Mouse (Mus musculus): ENCODE measurements around the gene Cdk7. TPM values are rescaled to one million over a fixed set of nuclear protein-coding genes. Genes with fewer than 3 reads are reported as not detected.

The Cdk7 gene
- total and polyA plus RNA-seq, 3 experiments: 29.4 to 56.9 (median 47.8) TPM

DNA sequence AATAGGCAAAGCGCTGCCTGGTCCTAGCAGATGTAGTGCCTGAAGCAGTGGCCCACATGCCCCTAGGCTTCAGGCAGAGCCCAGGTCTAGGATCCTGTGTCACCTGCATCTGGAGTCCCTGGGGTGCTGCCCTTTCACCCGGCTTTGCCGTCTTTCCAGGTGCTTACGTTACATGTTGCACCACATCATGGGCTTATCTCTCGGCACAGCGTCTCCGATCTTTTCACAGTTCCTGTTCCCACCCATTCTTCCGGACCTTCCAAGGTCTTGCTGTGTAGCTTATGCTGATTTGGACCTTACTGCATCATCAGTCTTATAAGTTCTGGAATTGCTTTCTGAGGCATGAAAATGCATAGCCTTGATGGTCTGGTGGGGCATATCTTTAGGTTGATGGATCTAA is 21.8 kb upstream of the Cdk7 start:
- no peak for DNase-seq (ENCODE audit: extremely low read depth)
- H3K9ac ChIP-seq (ENCODE audit: insufficient read depth, low read depth): no peak overlapping the region
- no peak for TF ChIP-seq RAD21 (IDR thresholded peaks at IDR 0.05; ENCODE audit: low read depth, low read length)
- no peak for TF ChIP-seq PAX5 (IDR thresholded peaks at IDR 0.05; ENCODE audit: low read length)
- no peak for TF ChIP-seq POLR2A (IDR thresholded peaks at IDR 0.05; ENCODE audit: low read depth, low read length)
- TF ChIP-seq SMC3 (IDR thresholded peaks at IDR 0.05; ENCODE audit: low read depth, low read length): no peak
- TF ChIP-seq E2F4 (IDR thresholded peaks at IDR 0.05; ENCODE audit: insufficient replicate concordance, low read depth, low read length): no peak
- no peak for TF ChIP-seq UBTF (IDR thresholded peaks at IDR 0.05; ENCODE audit: low read depth, low read length)
- no peak for TF ChIP-seq HCFC1 (IDR thresholded peaks at IDR 0.05; ENCODE audit: low read depth, low read length)
- no peak for TF ChIP-seq ZC3H11A (IDR thresholded peaks at IDR 0.05; ENCODE audit: low read depth, low read length)
- peaks cover 0 to 3% of the 10 kb centered on the region in 2 experiments for H3K36me3 ChIP-seq (replicated peaks in 1 of 2; ENCODE audit: control insufficient read depth in 1 of 2, insufficient read depth in 1 of 2, low read length in 1 of 2)
- dilution Hi-C loops (cut with MboI; ENCODE audit: extremely low pct_ligation_motif_present, extremely low pct_unique_long_range_greater_than_20kb, low sequenced_read_pairs) (no loop called here), in situ Hi-C loops (cut with MboI; ENCODE audit: low pct_ligation_motif_present, low pct_unique_long_range_greater_than_20kb, low sequenced_read_pairs) (no loop called here)
- no peak overlapping the region for H3K4me2 ChIP-seq (ENCODE audit: insufficient read depth, low read depth, poor library complexity, severe bottlenecking)
- no peak overlapping the region for H3K27ac ChIP-seq (ENCODE audit: insufficient read depth, low read depth)
- no peak overlapping the region for H3K4me3 ChIP-seq (replicated peaks in 1 of 3; ENCODE audit: low read depth in 2 of 3, low read length in 2 of 3, poor library complexity in 1 of 3)
- peaks cover 3 to 15% of the 10 kb centered on the region in 2 experiments; a peak in 2 of 4 replicates for H3K4me1 ChIP-seq (ENCODE audit: control insufficient read depth in 1 of 2, insufficient read depth in 2 of 2)
- no peaks in the 10 kb centered on the region for H3K9me3 ChIP-seq (replicated peaks; ENCODE audit: low read length)
- H3K79me2 ChIP-seq (replicated peaks; ENCODE audit: control insufficient read depth, extremely low read depth, insufficient read depth, poor library complexity, severe bottlenecking): no peaks in the 10 kb centered on the region
- no peaks in the 10 kb centered on the region for H3K27me3 ChIP-seq (replicated peaks)

DNA sequence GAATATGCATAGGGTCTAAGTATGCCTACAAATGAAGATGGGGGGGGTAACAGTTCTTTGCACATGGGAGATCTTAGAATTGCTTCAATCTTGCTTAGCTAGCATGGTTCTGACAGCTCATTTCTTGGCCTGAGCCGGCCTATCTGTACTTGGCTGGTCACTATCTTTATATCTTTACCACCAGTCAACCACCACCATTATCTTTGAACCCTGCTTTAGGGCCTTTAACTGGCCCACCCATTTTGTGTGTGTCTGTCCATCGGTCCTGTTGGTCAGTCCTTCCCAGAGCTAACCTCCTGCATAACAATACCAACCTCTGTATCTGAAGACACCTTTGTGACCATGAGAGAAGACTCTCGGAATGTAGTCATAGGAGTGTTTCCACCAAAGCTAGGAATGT is 20.7 kb upstream of the Cdk7 start:
- H3K4me2 ChIP-seq (ENCODE audit: insufficient read depth, low read depth, poor library complexity, severe bottlenecking): no peak overlapping the region
- H3K79me2 ChIP-seq (replicated peaks; ENCODE audit: control insufficient read depth, extremely low read depth, insufficient read depth, poor library complexity, severe bottlenecking): no peaks in the 10 kb centered on the region
- no peaks in the 10 kb centered on the region for H3K9me3 ChIP-seq (replicated peaks; ENCODE audit: low read length)
- dilution Hi-C loops (cut with MboI; ENCODE audit: extremely low pct_ligation_motif_present, extremely low pct_unique_long_range_greater_than_20kb, low sequenced_read_pairs): no loop called here
- no peak overlapping the region for H3K27ac ChIP-seq (ENCODE audit: insufficient read depth, low read depth)
- in situ Hi-C loops (cut with MboI; ENCODE audit: low pct_ligation_motif_present, low pct_unique_long_range_greater_than_20kb, low sequenced_read_pairs): no loop called here
- no peaks in the 10 kb centered on the region for H3K36me3 ChIP-seq (replicated peaks in 1 of 2; ENCODE audit: control insufficient read depth in 1 of 2, insufficient read depth in 1 of 2, low read length in 1 of 2)
- no peak overlapping the region for H3K9ac ChIP-seq (ENCODE audit: insufficient read depth, low read depth)
- no peak for DNase-seq (ENCODE audit: extremely low read depth)
- TF ChIP-seq CTCF (conservative IDR thresholded peaks at IDR 0.05 in 1 of 2, IDR thresholded peaks at IDR 0.05 in 1 of 2; ENCODE audit: low read depth in 2 of 2, low read length in 2 of 2) (no peak), CHD2 (IDR thresholded peaks at IDR 0.05; ENCODE audit: low read length) (no peak), TCF12 (IDR thresholded peaks at IDR 0.05; ENCODE audit: low read depth, low read length) (no peak), JUND (conservative IDR thresholded peaks at IDR 0.05; ENCODE audit: low read depth, low read length) (no peak), MAFK (IDR thresholded peaks at IDR 0.05; ENCODE audit: insufficient replicate concordance, low read length) (no peak), ZKSCAN1 (IDR thresholded peaks at IDR 0.05; ENCODE audit: borderline replicate concordance, low read depth, low read length) (no peak), BHLHE40 (IDR thresholded peaks at IDR 0.05; ENCODE audit: low read depth, low read length) (no peak), RCOR1 (conservative IDR thresholded peaks at IDR 0.05; ENCODE audit: low read depth, low read length) (no peak), ELF1 (IDR thresholded peaks at IDR 0.05; ENCODE audit: low read depth, low read length) (no peak), GABPA (IDR thresholded peaks at IDR 0.05; ENCODE audit: insufficient replicate concordance, low read depth, low read length) (no peak), USF2 (conservative IDR thresholded peaks at IDR 0.05; ENCODE audit: low read depth, low read length) (no peak), RAD21 (IDR thresholded peaks at IDR 0.05; ENCODE audit: low read depth, low read length) (no peak), ZNF384 (IDR thresholded peaks at IDR 0.05; ENCODE audit: low read depth, low read length) (no peak)
- H3K4me3 ChIP-seq (replicated peaks in 1 of 3; ENCODE audit: low read depth in 2 of 3, low read length in 2 of 3, poor library complexity in 1 of 3): no peak overlapping the region
- peaks cover 3 to 15% of the 10 kb centered on the region in 2 experiments; a peak in 2 of 4 replicates for H3K4me1 ChIP-seq (ENCODE audit: control insufficient read depth in 1 of 2, insufficient read depth in 2 of 2)
- H3K27me3 ChIP-seq (replicated peaks): no peaks in the 10 kb centered on the region

Data from CH12.LX (cell line).